Mouse (Mus musculus) neural tube, embryonic 12.5 days (tissue): Measurements from ENCODE around the gene Mgmt. TPM values are rescaled to one million over a fixed set of nuclear protein-coding genes. Genes with fewer than 3 reads are reported as not detected.

Experiments used
- ATAC-seq: fragments of 200-750 bp; cut with Nextera tagmentation; 2 replicates; pipeline ENCODE4 v1.8.0; 2017; ENCODE audit warnings: low read depth, mild to moderate bottlenecking, moderate TSS enrichment, moderate library complexity; ENCODE audit not compliant: low FRiP score
- H3K27ac ChIP-seq: fragments of 300-500 bp; sonication (generic); 2 replicates; pipeline ENCODE4 v1.5.1; 2016
- H3K27me3 ChIP-seq: fragments of 300-500 bp; sonication (generic); replicated peaks from 2 replicates; pipeline ENCODE4 v1.6.1; 2016; ENCODE audit warnings: mild to moderate bottlenecking
- H3K36me3 ChIP-seq: fragments of 300-500 bp; sonication (generic); 2 replicates; pipeline ENCODE4 v1.6.1; 2016; ENCODE audit warnings: mild to moderate bottlenecking
- H3K4me1 ChIP-seq: fragments of 300-500 bp; sonication (generic); 2 replicates; pipeline ENCODE4 v1.6.1; 2016
- H3K4me2 ChIP-seq: fragments of 300-500 bp; sonication (generic); replicated peaks from 2 replicates; pipeline ENCODE4 v1.6.1; 2016; ENCODE audit warnings: mild to moderate bottlenecking
- H3K4me3 ChIP-seq: fragments of 300-500 bp; sonication (generic); 2 replicates; pipeline ENCODE4 v1.5.1; 2016
- H3K9ac ChIP-seq: fragments of 300-500 bp; sonication (generic); 2 replicates; pipeline ENCODE4 v1.6.1; 2016; ENCODE audit warnings: mild to moderate bottlenecking
- H3K9me3 ChIP-seq: fragments of 300-500 bp; sonication (generic); 2 replicates; pipeline ENCODE4 v1.6.1; 2016; ENCODE audit warnings: mild to moderate bottlenecking
- WGBS: fragments of 180-500 bp; shearing (Covaris S2); methylation state at CpG from one replicate; pipeline ENCODE4 v1.1.7; 2016; 5-methylcytosine and 5-hydroxymethylcytosine counted together
- polyA plus RNA-seq: library from polyadenylated mRNA; unstranded; fragments of >200 nt; fragmentation: Nextera tagmentation; extraction: Ambion mirVana; gene quantifications from 2 replicates; pipeline ENCODE4 v1.2.1, GENCODE M21; 2016

Mgmt gene
- polyA plus RNA-seq, 1 experiment from 2014 or later = 2.6 TPM

- Histone ChIP-seq H3K27ac (no peak overlapping the region), H3K4me2 (no peak overlapping the region), H3K27me3 (no peaks in the 10 kb centered on the region), H3K4me1 (peaks cover 9% of the 10 kb centered on the region; the same call in 1 of the 2 replicates), H3K9ac (no peak overlapping the region), H3K9me3 (no peaks in the 10 kb centered on the region), H3K4me3 (no peak overlapping the region), H3K36me3 (no peaks in the 10 kb centered on the region)
- ATAC-seq = no peak
- whole genome bisulfite sequencing = 90% methylated on average over 5 of the region's 5 CpGs
These were observed 174.4 kb downstream of the Mgmt start for GRCm38 (mm10) chr7:137068796-137069195.

- no peak overlapping the region for H3K9ac ChIP-seq
- peaks cover 6% of the 10 kb centered on the region; the same call in 1 of the 2 replicates for H3K4me1 ChIP-seq
- no peaks in the 10 kb centered on the region for H3K27me3 ChIP-seq
- H3K36me3 ChIP-seq = no peaks in the 10 kb centered on the region
- H3K4me3 ChIP-seq = no peak overlapping the region
- ATAC-seq = no peak
- H3K4me2 ChIP-seq = no peak overlapping the region
- H3K27ac ChIP-seq = no peak overlapping the region
- WGBS = 92% methylated on average over 6 of the region's 6 CpGs
- H3K9me3 ChIP-seq = no peaks in the 10 kb centered on the region
These were observed 175.4 kb downstream of the Mgmt start for GRCm38 (mm10) chr7:137069768-137070167.

- no peak overlapping the region for H3K4me3 ChIP-seq
- H3K27me3 ChIP-seq = no peaks in the 10 kb centered on the region
- WGBS = 96% methylated on average over 6 of the region's 6 CpGs
- H3K9ac ChIP-seq = no peak overlapping the region
- no peak overlapping the region for H3K4me2 ChIP-seq
- H3K9me3 ChIP-seq = no peaks in the 10 kb centered on the region
- H3K27ac ChIP-seq = no peak overlapping the region
- H3K4me1 ChIP-seq = peaks cover 6% of the 10 kb centered on the region; the same call in 1 of the 2 replicates
- H3K36me3 ChIP-seq = no peaks in the 10 kb centered on the region
- ATAC-seq = no peak
These were observed 176.9 kb downstream of the Mgmt start for GRCm38 (mm10) chr7:137071346-137071745.

GRCm38 (mm10) chr7:137073878-137074277, 179.5 kb downstream of the Mgmt start:
- no peak overlapping the region for H3K4me2 ChIP-seq
- no peak for ATAC-seq
- H3K9me3 ChIP-seq = no peaks in the 10 kb centered on the region
- H3K36me3 ChIP-seq = no peaks in the 10 kb centered on the region
- H3K9ac ChIP-seq = no peak overlapping the region
- H3K27ac ChIP-seq = no peak overlapping the region
- no peaks in the 10 kb centered on the region for H3K27me3 ChIP-seq
- H3K4me3 ChIP-seq = no peak overlapping the region
- H3K4me1 ChIP-seq = peaks cover 6% of the 10 kb centered on the region; the same call in 1 of the 2 replicates
- 68% methylated on average over 5 of the region's 5 CpGs for WGBS

GRCm38 (mm10) chr7:137074324-137074723, 179.9 kb downstream of the Mgmt start:
- Histone ChIP-seq H3K27me3 (no peaks in the 10 kb centered on the region), H3K9ac (no peak overlapping the region), H3K4me1 (peaks cover 6% of the 10 kb centered on the region; the same call in 1 of the 2 replicates), H3K36me3 (no peaks in the 10 kb centered on the region), H3K9me3 (no peaks in the 10 kb centered on the region), H3K4me2 (no peak overlapping the region), H3K27ac (no peak overlapping the region), H3K4me3 (no peak overlapping the region)
- WGBS = 86% methylated on average over 6 of the region's 6 CpGs
- ATAC-seq = no peak

- Histone ChIP-seq H3K4me1 (peaks cover 6% of the 10 kb centered on the region; the same call in 1 of the 2 replicates), H3K4me2 (no peak overlapping the region), H3K27me3 (no peaks in the 10 kb centered on the region), H3K9me3 (no peaks in the 10 kb centered on the region), H3K9ac (no peak overlapping the region), H3K4me3 (no peak overlapping the region), H3K27ac (no peak overlapping the region), H3K36me3 (no peaks in the 10 kb centered on the region)
- 93% methylated on average over 1 of the region's 1 CpGs for WGBS
- ATAC-seq = no peak
These were observed 180.9 kb downstream of the Mgmt start for GRCm38 (mm10) chr7:137075301-137075700.

GRCm38 (mm10) chr7:137080171-137080570, 185.8 kb downstream of the Mgmt start:
- Histone ChIP-seq H3K4me2 (no peak overlapping the region), H3K4me1 (peaks cover 5% of the 10 kb centered on the region; the same call in 1 of the 2 replicates), H3K27ac (no peak overlapping the region), H3K27me3 (0 out of 2 replicates have a peak, but pooled peaks cover 3% of the 10 kb centered on the region), H3K9ac (no peak overlapping the region), H3K36me3 (no peaks in the 10 kb centered on the region), H3K9me3 (no peaks in the 10 kb centered on the region), H3K4me3 (no peak overlapping the region)
- 91% methylated on average over 4 of the region's 4 CpGs for WGBS
- ATAC-seq = no peak

GRCm38 (mm10) chr7:137082171-137082570, 187.8 kb downstream of the Mgmt start:
- Histone ChIP-seq H3K4me2 (no peak overlapping the region), H3K9ac (no peak overlapping the region), H3K9me3 (no peaks in the 10 kb centered on the region), H3K27ac (no peak overlapping the region), H3K27me3 (peaks cover 3% of the 10 kb centered on the region; the same call in 1 of the 2 replicates), H3K4me3 (no peak overlapping the region), H3K36me3 (no peaks in the 10 kb centered on the region), H3K4me1 (peaks cover 17% of the 10 kb centered on the region)
- ATAC-seq = no peak
- WGBS = 67% methylated on average over 6 of the region's 6 CpGs

- H3K4me1 ChIP-seq = peaks cover 17% of the 10 kb centered on the region
- no peak overlapping the region for H3K9ac ChIP-seq
- 92% methylated on average over 7 of the region's 7 CpGs for WGBS
These were observed 190.2 kb downstream of the Mgmt start for GRCm38 (mm10) chr7:137084651-137085050.

GRCm38 (mm10) chr7:137085969-137086606, 191.7 kb downstream of the Mgmt start:
- 0 out of 2 replicates have a peak overlapping the region, but pooled peaks have one; percentile 8 for H3K4me2 ChIP-seq
- peaks cover 17% of the 10 kb centered on the region for H3K4me1 ChIP-seq
- H3K9ac ChIP-seq = no peak overlapping the region
- H3K27me3 ChIP-seq = peaks cover 3% of the 10 kb centered on the region; the same call in 1 of the 2 replicates
- no peak for ATAC-seq
- H3K4me3 ChIP-seq = no peak overlapping the region
- 36% methylated on average over 14 of the region's 14 CpGs for WGBS
- no peaks in the 10 kb centered on the region for H3K36me3 ChIP-seq
- H3K27ac ChIP-seq = no peak overlapping the region
- no peaks in the 10 kb centered on the region for H3K9me3 ChIP-seq

More at GRCm38 (mm10) chr7:137084651-137085050, 190.2 kb downstream of the Mgmt start:
- no peaks in the 10 kb centered on the region for H3K9me3 ChIP-seq
- no peak overlapping the region for H3K4me3 ChIP-seq
- peaks cover 3% of the 10 kb centered on the region; the same call in 1 of the 2 replicates for H3K27me3 ChIP-seq
- H3K27ac ChIP-seq = no peak overlapping the region
- no peaks in the 10 kb centered on the region for H3K36me3 ChIP-seq
- no peak overlapping the region for H3K4me2 ChIP-seq
- no peak for ATAC-seq

GRCm38 (mm10) chr7:137087136-137087535, 192.7 kb downstream of the Mgmt start:
- H3K4me3 ChIP-seq = no peak overlapping the region
- H3K4me1 ChIP-seq = peaks cover 17% of the 10 kb centered on the region
- no peak overlapping the region for H3K9ac ChIP-seq
- WGBS = 77% methylated on average over 6 of the region's 6 CpGs
- no peaks in the 10 kb centered on the region for H3K9me3 ChIP-seq
- no peaks in the 10 kb centered on the region for H3K36me3 ChIP-seq
- no peak overlapping the region for H3K27ac ChIP-seq
- ATAC-seq = no peak
- peaks cover 3% of the 10 kb centered on the region; the same call in 1 of the 2 replicates for H3K27me3 ChIP-seq
- no peak overlapping the region for H3K4me2 ChIP-seq

GRCm38 (mm10) chr7:137088141-137088540, 193.7 kb downstream of the Mgmt start:
- Histone ChIP-seq H3K27me3 (peaks cover 3% of the 10 kb centered on the region; the same call in 1 of the 2 replicates), H3K4me1 (peaks cover 13% of the 10 kb centered on the region), H3K36me3 (no peaks in the 10 kb centered on the region), H3K4me2 (no peak overlapping the region), H3K4me3 (no peak overlapping the region), H3K27ac (no peak overlapping the region), H3K9me3 (no peaks in the 10 kb centered on the region), H3K9ac (no peak overlapping the region)
- 90% methylated on average over 6 of the region's 6 CpGs for WGBS
- ATAC-seq = no peak

- WGBS = 94% methylated on average over 1 of the region's 1 CpGs
- Histone ChIP-seq H3K27ac (no peak overlapping the region), H3K9ac (no peak overlapping the region), H3K4me2 (no peak overlapping the region), H3K9me3 (no peaks in the 10 kb centered on the region), H3K27me3 (no peaks in the 10 kb centered on the region), H3K4me1 (no peaks in the 10 kb centered on the region), H3K4me3 (no peak overlapping the region), H3K36me3 (no peaks in the 10 kb centered on the region)
- ATAC-seq = no peak
These were observed 200.1 kb downstream of the Mgmt start for GRCm38 (mm10) chr7:137094551-137094950.
